Mouse (Mus musculus): ENCODE results near the gene 6430548M08Rik.

- no peak for TF ChIP-seq POLR2A (IDR thresholded peaks at IDR 0.05; ENCODE audit: insufficient read depth, low read depth, low read length)
- TF ChIP-seq CTCF (IDR thresholded peaks at IDR 0.05): no peak
Observed at GRCm38 (mm10) chr8:120184366-120184765, 70.4 kb downstream of the 6430548M08Rik start.

Measured in heart, adult 2 months (tissue).